Mouse (Mus musculus) olfactory bulb, adult 2 months (tissue): ENCODE data around the gene Ddx28.

Experiments
- CTCF ChIP-seq: fragments of 200-500 bp; IDR thresholded peaks from 2 replicates; pipeline ENCODE4 v1.5.1; 2012; ENCODE audit warnings: low read depth, mild to moderate bottlenecking, low read length, moderate library complexity; ENCODE audit not compliant: insufficient read depth
- POLR2A ChIP-seq: fragments of 200-500 bp; IDR thresholded peaks from 2 replicates; pipeline ENCODE4 v1.6.1; 2012; ENCODE audit warnings: mild to moderate bottlenecking, low read depth, low read length, moderate library complexity; ENCODE audit not compliant: insufficient read depth

DNA sequence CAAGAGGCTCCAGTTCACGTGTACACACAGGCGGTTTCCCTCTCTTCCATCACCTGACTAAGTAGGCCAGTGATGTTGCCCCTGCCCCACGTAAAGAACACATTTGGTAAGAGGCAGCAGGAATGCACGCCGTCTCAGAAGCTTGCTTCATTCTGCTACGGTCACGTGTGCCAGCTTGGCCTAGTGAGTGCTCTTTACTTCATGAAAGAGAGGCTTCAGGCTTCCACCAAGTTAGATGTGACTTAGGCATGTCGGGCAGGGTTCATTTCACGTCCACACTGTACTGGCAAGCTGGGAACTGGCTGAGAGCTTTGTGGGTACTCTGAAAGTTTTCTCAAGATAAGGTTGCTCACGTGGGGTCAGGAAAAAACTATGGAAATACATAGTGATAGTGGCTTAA lies 27.0 kb upstream of the Ddx28 start:
- TF ChIP-seq CTCF (no peak), POLR2A (no peak)
